Mouse (Mus musculus): ENCODE data around the gene Bdnf.

The Bdnf gene

GRCm38 (mm10) chr2:109674532-109674931 lies at the start of gene Bdnf:
TSS of gene Bdnf (plus strand) at chr2:109674700.
- DNase-seq (ENCODE audit: low read depth, low spot score), result no peak

- no peak for DNase-seq (ENCODE audit: low read depth, low spot score)
Measured at GRCm38 (mm10) chr2:109626864-109627263, 47.6 kb upstream of the Bdnf start.

GRCm38 (mm10) chr2:109673509-109674455 lies 718 bp upstream of the Bdnf start:
- no peak for DNase-seq (ENCODE audit: low read depth, low spot score)

- no peak for DNase-seq (ENCODE audit: low read depth, low spot score)
Measured at GRCm38 (mm10) chr2:109675051-109675450, 551 bp downstream of the Bdnf start.

GRCm38 (mm10) chr2:109675973-109676617 lies 1.6 kb downstream of the Bdnf start:
- no peak for DNase-seq (ENCODE audit: low read depth, low spot score)

- DNase-seq (ENCODE audit: low read depth, low spot score), result no peak
Measured at GRCm38 (mm10) chr2:109676618-109676974, 2.1 kb downstream of the Bdnf start.

GRCm38 (mm10) chr2:109677221-109678089 lies 3.0 kb downstream of the Bdnf start:
- no peak for DNase-seq (ENCODE audit: low read depth, low spot score)

- no peak for DNase-seq (ENCODE audit: low read depth, low spot score)
Measured at GRCm38 (mm10) chr2:109678090-109678409, 3.5 kb downstream of the Bdnf start.

- no peak for DNase-seq (ENCODE audit: low read depth, low spot score)
Measured at GRCm38 (mm10) chr2:109678454-109678853, 4.0 kb downstream of the Bdnf start.

GRCm38 (mm10) chr2:109679446-109679845 lies 4.9 kb downstream of the Bdnf start:
- no peak for DNase-seq (ENCODE audit: low read depth, low spot score)

GRCm38 (mm10) chr2:109681071-109681470 lies 6.6 kb downstream of the Bdnf start:
- DNase-seq (ENCODE audit: low read depth, low spot score), result no peak

GRCm38 (mm10) chr2:109688661-109689060 lies 14.2 kb downstream of the Bdnf start:
- no peak for DNase-seq (ENCODE audit: low read depth, low spot score)

- no peak for DNase-seq (ENCODE audit: low read depth, low spot score)
Measured at GRCm38 (mm10) chr2:109692266-109693177, 18.0 kb downstream of the Bdnf start.

- DNase-seq (ENCODE audit: low read depth, low spot score), result no peak
Measured at GRCm38 (mm10) chr2:109693178-109694115, 18.9 kb downstream of the Bdnf start.

GRCm38 (mm10) chr2:109694116-109694837 lies 19.8 kb downstream of the Bdnf start:
- no peak for DNase-seq (ENCODE audit: low read depth, low spot score)

GRCm38 (mm10) chr2:109694838-109695225 lies 20.3 kb downstream of the Bdnf start:
- no peak for DNase-seq (ENCODE audit: low read depth, low spot score)

GRCm38 (mm10) chr2:109697151-109697550 lies 22.7 kb downstream of the Bdnf start:
- DNase-seq (ENCODE audit: low read depth, low spot score), result no peak

GRCm38 (mm10) chr2:109700291-109700690 lies 25.8 kb downstream of the Bdnf start:
- DNase-seq (ENCODE audit: low read depth, low spot score), result no peak

- no peak for DNase-seq (ENCODE audit: low read depth, low spot score)
Measured at GRCm38 (mm10) chr2:109703588-109703987, 29.1 kb downstream of the Bdnf start.
